Mouse (Mus musculus): Measurements from ENCODE around the gene Bora.

DNA sequence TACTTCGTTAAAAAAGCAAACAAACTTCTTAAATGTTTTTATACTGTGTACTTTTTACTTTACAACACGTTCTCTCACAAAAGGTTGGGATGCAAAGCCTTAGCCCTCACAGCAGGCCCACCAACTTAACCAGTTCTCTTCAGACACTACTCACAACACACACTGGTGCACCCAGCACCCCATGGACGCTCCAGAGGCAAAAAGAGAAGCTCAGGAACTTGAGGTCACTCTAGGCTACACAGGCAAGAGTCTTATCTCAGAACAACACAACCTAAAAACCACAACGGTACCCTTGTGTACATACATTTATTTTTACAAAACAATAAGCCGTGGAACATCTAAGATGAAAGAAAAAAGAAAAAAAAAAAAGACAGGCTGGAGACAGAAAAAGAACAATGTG is 1.3 kb upstream of the Bora start:
- TF ChIP-seq CTCF (conservative IDR thresholded peaks at IDR 0.05; ENCODE audit: low read length) (no peak), POU5F1 (IDR thresholded peaks at IDR 0.05; ENCODE audit: borderline replicate concordance, low read length) (no peak)
